25 mouse cellular contexts compared by ENCODE assay signal in the genomic region with DNA sequence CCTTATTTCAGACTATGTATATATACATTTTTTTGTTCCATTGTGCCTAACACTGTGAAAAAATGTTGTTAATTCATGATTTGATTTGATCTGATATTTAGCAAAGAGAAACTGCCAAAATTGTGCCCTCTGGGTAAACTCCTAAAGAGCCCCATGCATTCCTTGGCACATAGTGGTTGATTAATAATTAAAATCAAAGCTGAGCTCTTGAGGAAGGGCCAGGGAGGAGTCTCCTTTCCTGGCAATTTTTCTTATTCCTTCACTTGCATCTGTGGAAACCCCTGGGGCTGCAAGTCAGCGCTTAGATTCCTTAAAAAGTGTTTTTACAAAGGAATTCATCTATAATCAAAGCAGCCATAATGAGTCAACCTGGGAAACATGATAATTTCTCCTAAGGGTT.
DNase-seq lines count a peak whose midpoint lies in the region; ATAC-seq lines count a peak whose summit lies in the region.
"Had no signal": no experiment of that assay in that cellular context is flagged by ENCODE, and none has a peak within 500 bp of the region (broad histone marks: within the 10 kb centered on the region; RNA-seq: fewer than 3 reads in every experiment).

No protein-coding gene starts in this region.

- H3K9me3 ChIP-seq in embryonic facial prominence, embryonic 14.5 days (ENCODE audit: control insufficient read depth, low read length): no peaks in the 10 kb centered on the region
- H3K9me3 ChIP-seq in embryonic facial prominence, embryonic 10.5 days: no peaks in the 10 kb centered on the region
- H3K9me3 ChIP-seq: embryonic facial prominence, embryonic 12.5 days; embryonic facial prominence, embryonic 15.5 days; forebrain, embryonic 10.5 days; forebrain, embryonic 12.5 days; G1E had no signal

- no peaks in the 10 kb centered on the region for H3K4me1 ChIP-seq in embryonic facial prominence, embryonic 14.5 days (ENCODE audit: control insufficient read depth, insufficient read depth, low read length)
- H3K4me1 ChIP-seq in embryonic facial prominence, embryonic 10.5 days: no peaks in the 10 kb centered on the region
- H3K4me1 ChIP-seq: embryonic facial prominence, embryonic 12.5 days; embryonic facial prominence, embryonic 15.5 days; forebrain, embryonic 10.5 days; forebrain, embryonic 12.5 days had no signal

- H3K27ac ChIP-seq in embryonic facial prominence, embryonic 14.5 days (replicated peaks; ENCODE audit: low read depth, low read length): no peak overlapping the region
- H3K27ac ChIP-seq in embryonic facial prominence, embryonic 10.5 days (replicated peaks): no peak overlapping the region
- H3K27ac ChIP-seq: embryonic facial prominence, embryonic 12.5 days; embryonic facial prominence, embryonic 15.5 days; forebrain, embryonic 10.5 days; forebrain, embryonic 12.5 days had no signal

- DNase-seq in embryonic facial prominence, embryonic 14.5 days (ENCODE audit: low spot score): peak; percentile 6
- DNase-seq in embryonic facial prominence, embryonic 10.5 days (ENCODE audit: low spot score): no peak
- peak; percentile 1 for DNase-seq in kidney, adult 9 months
- DNase-seq in kidney, postnatal 25 days: no peak
- peak; percentile 67 for DNase-seq in Muller cell, postnatal 12 days (ENCODE audit: inconsistent ontology term)
- no peak for DNase-seq in cerebellum, postnatal 10 days
- DNase-seq: adrenal gland, adult 2 months; adrenal gland, postnatal 10 days; adrenal gland, postnatal 25 days; B cell, adult 2 months; cerebellum, adult 11-12 months; cerebellum, adult 2 months; cerebellum, adult 9-10 months; cerebellum, postnatal 36 days; embryo, embryonic 11 days had no signal

- 31% methylated on average over 1 of the region's 1 CpGs for WGBS in embryonic facial prominence, embryonic 14.5 days
- WGBS in embryonic facial prominence, embryonic 10.5 days: 59% methylated on average over 1 of the region's 1 CpGs

- H3K4me3 ChIP-seq in embryonic facial prominence, embryonic 14.5 days (ENCODE audit: low read depth, low read length): no peak overlapping the region
- H3K4me3 ChIP-seq in embryonic facial prominence, embryonic 10.5 days: no peak overlapping the region
- H3K4me3 ChIP-seq: embryonic facial prominence, embryonic 12.5 days; embryonic facial prominence, embryonic 15.5 days; erythroblast, embryonic 14.5 days; forebrain, embryonic 10.5 days; forebrain, embryonic 12.5 days had no signal

- H3K9ac ChIP-seq in embryonic facial prominence, embryonic 14.5 days (ENCODE audit: low read depth, low read length): no peak overlapping the region
- H3K9ac ChIP-seq: embryonic facial prominence, embryonic 12.5 days; embryonic facial prominence, embryonic 15.5 days; forebrain, embryonic 12.5 days had no signal

- no peaks in the 10 kb centered on the region for H3K36me3 ChIP-seq in embryonic facial prominence, embryonic 14.5 days (ENCODE audit: control insufficient read depth, insufficient read depth, low read length)
- H3K36me3 ChIP-seq in embryonic facial prominence, embryonic 10.5 days (replicated peaks): no peaks in the 10 kb centered on the region
- H3K36me3 ChIP-seq: embryonic facial prominence, embryonic 12.5 days; embryonic facial prominence, embryonic 15.5 days; forebrain, embryonic 10.5 days; forebrain, embryonic 12.5 days; G1E had no signal

- H3K27me3 ChIP-seq in embryonic facial prominence, embryonic 14.5 days (replicated peaks; ENCODE audit: control insufficient read depth, insufficient read depth, low read length): no peaks in the 10 kb centered on the region
- no peaks in the 10 kb centered on the region for H3K27me3 ChIP-seq in embryonic facial prominence, embryonic 10.5 days (replicated peaks; ENCODE audit: low read depth, poor library complexity, severe bottlenecking)
- H3K27me3 ChIP-seq: CH12.LX; embryonic facial prominence, embryonic 12.5 days; embryonic facial prominence, embryonic 15.5 days; forebrain, embryonic 12.5 days had no signal

- no peak overlapping the region for H3K4me2 ChIP-seq in embryonic facial prominence, embryonic 14.5 days (ENCODE audit: low read depth, low read length)
- H3K4me2 ChIP-seq: embryonic facial prominence, embryonic 12.5 days; embryonic facial prominence, embryonic 15.5 days; forebrain, embryonic 12.5 days had no signal

- no peak for ATAC-seq in embryonic facial prominence, embryonic 14.5 days (ENCODE audit: low read depth)
- ATAC-seq: CD4-positive, CD25-positive, alpha-beta regulatory T cell, adult 4 months; forebrain, embryonic 14.5 days; forebrain, embryonic 16.5 days had no signal

Comparison
In these comparisons a context has a peak if more than half of its experiments do, and no peak if none do; other contexts are left out.
1. DNase-seq: peak in embryonic facial prominence, embryonic 14.5 days (single experiment), kidney, adult 9 months (single experiment) and Muller cell, postnatal 12 days (single experiment); none in embryonic facial prominence, embryonic 10.5 days (single experiment), kidney, postnatal 25 days (0 of 2) and cerebellum, postnatal 10 days (0 of 2).